Mouse (Mus musculus): ENCODE results near the gene Rpl22. TPM values are rescaled to one million over a fixed set of nuclear protein-coding genes. Genes with fewer than 3 reads are reported as not detected.
A peak's percentile ranks its signal among the peaks of the same experiment; 100 is the strongest.

The Rpl22 gene
- polyA plus RNA-seq, 1 experiment, result 82.6 TPM

DNA sequence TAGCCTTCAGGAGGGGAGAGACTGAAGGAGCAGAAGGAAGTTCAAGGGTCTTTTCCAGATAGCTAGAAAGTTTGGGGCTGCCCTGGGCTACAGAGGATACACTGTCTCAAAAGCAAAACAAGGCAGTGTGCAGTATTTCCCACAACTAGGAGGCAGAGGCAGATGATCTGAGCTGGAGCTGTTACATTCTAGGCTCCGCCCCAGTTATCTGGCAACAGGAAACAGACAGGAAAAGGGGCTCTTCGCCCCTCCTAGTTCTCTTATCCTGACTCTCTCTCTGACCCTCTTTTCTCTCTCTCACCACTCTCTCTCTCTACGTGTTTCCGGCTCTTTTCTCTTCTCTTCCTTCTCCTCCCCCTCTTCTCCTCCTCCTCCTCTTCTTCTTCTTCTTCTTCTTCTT lies 29.6 kb upstream of the Rpl22 start:
- 19% methylated on average over 4 of the region's 4 CpGs for WGBS
- DNase-seq (ENCODE audit: low read depth, low spot score), result no peak

DNA sequence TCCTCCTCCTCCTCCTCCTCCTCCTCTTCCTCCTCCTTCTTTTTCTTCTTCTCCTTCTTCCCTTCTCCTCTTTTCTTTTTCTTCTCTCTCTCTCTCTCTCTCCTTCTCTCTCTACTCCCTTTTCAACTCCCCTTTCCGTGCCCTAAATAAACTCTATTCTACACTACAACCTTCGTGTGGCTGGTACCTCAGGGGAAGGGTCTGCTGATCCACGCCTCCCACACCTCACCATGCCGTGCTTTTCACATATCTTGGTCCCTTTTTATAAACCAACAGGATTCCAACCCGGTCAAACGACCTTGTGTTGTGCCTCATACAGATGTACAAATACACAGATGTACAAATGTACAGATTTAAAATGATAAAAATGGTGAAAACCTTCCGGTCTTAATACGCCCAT lies 29.2 kb upstream of the Rpl22 start:
- WGBS, result 4% methylated on average over 8 of the region's 8 CpGs
- DNase-seq (ENCODE audit: low read depth, low spot score), result no peak

DNA sequence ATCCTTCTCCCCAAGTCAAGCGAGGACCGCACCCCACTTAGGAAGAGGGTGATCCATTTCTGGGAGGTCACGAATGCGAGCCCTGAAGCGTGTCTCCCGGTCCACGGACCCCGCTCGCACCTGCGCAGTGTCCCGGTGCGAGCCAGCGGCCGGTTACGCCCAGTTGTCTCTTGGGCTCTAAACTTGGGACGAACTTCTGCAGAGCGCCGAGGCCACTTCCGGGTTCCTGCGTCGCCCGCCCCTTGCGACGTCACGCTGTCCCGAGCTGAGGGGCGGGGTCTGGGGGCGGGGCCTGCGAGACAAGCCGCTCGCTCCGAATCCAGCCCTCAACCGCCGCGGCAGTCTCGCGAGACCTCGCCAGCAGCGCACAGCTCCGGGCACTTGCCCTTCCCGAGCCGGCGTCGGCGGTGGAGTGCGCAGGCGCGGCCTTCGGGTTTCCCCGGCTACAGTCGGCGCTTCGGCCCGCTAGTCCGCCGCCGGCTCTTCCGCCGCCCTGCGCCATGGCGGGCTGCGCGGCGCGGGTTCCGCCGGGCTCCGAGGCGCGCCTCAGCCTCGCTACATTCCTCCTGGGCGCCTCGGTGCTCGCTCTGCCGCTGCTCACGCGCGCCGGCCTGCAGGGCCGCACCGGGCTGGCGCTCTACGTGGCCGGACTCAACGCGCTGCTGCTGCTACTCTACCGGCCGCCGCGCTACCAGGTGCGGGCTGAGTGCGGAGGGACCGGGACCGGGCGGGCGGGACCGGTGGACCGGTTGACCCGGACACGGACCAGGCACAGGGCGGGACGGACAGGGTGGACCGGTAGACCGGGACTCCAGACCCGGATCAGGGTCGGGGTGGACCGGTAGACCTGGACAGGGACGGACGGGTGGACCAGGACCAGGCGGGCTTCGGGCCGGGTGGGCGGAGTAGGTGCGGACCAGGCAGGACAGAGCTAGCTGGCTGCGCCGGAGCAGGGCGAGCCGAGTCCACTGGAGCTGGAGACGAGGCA lies 28.4 kb upstream of the Rpl22 start, which contains the start of gene Icmt:
Gene Icmt (plus strand): TSS at position 354 of the 988 bp plus-strand sequence.
- DNase-seq (ENCODE audit: low read depth, low spot score), result peak; percentile 89
- under 1% methylated on average over 119 of the region's 119 CpGs for WGBS

DNA sequence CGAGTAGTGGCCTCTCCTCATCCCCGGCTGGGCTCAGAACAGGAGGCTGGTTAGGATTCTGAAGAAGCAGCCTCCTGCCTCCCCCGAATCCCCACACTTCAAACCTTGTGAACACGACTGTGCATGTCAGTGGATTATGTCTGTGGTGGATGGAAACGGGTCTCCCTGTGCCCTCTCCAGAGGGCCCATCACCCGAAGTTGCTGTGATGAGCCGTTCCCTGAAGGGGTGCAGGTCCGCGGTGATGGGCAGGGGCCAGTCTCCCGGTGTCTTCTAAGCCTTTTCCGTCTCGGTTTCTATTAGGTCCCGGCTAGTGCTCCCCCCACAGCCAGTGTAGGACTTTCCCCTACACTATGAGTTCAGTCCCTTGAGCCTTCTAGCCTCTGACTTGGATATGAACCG lies 26.7 kb upstream of the Rpl22 start:
- no peak for DNase-seq (ENCODE audit: low read depth, low spot score)
- WGBS, result 92% methylated on average over 14 of the region's 14 CpGs

DNA sequence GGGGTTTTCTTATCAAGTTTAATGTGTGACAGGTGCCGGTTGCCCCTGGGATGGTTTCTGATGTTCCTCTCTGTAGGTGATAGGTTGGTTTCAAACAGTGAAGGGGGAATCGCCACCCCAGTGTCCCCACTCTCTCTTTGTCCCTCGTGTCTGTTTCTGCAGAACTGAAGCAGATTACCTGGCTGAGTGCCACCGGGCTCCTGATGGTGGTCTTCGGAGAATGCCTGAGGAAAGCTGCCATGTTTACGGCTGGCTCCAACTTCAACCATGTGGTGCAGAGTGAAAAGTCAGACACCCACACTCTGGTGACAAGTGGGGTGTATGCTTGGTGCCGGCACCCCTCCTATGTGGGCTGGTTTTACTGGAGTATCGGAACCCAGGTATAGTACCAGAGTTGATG lies 25.2 kb upstream of the Rpl22 start:
- WGBS, result 90% methylated on average over 8 of the region's 8 CpGs
- DNase-seq (ENCODE audit: low read depth, low spot score), result no peak

DNA sequence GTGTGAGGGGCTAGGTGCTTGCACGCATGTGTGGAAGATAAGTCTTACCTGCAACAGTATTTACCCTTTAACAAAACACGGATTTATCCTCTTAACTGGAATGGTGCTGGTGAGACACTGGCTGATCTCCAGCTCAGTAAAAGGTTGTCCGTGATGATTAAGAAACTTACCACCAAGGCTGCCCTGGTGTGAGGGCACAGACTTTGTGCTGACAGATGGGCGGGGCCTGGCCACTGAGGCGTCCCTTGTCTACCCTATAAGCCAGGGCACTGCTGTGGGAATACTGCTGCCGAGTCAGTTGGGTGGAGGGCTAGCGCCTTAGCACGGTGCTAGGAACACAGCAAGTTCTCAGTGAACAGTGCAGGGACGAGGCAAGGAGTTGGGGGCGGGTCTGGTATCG lies 23.5 kb upstream of the Rpl22 start:
- no peak for DNase-seq (ENCODE audit: low read depth, low spot score)
- 82% methylated on average over 11 of the region's 11 CpGs for WGBS

DNA sequence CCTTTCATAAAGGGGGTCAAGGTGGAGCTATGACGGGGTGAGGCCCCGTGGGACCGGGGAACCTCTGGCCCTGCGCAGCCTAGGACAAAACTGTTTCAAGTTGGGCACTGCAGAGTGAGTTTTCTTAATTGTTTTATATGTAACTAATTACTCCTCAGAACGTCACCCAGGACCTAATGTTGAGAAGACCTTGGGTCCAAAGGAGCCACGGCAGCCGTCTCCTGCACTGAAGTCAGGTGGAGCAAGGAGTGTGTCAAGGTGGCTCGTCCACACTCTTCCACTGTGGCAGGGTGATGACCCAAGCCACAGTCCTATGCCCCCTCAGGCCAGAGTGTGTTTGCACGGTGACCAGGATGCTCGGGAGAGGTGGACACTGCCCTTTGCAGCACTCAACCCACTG lies 22.4 kb upstream of the Rpl22 start:
- no peak for DNase-seq (ENCODE audit: low read depth, low spot score)

DNA sequence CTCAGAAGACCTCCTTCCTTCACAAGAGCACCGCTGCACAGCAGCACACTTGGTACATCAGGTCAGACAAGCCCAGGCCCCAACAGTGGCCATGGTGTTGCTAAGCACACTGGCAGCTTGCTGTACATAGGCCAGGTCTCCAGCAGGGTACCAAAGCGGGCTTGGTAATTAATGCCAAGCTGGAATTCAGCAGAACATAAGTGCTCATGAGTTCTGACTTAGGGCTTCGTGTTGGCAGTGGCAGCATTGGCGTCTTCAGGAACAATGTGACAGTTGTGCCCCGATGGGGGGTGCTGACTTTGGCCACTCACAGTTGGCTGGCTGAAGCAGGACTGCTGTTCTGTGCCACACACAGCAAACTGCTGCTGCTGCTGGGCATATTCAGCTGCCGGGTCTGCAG lies 20.9 kb upstream of the Rpl22 start:
- 91% methylated on average over 6 of the region's 6 CpGs for WGBS
- no peak for DNase-seq (ENCODE audit: low read depth, low spot score)

More for the DNA sequence above, 22.4 kb upstream of the Rpl22 start:
- 90% methylated on average over 10 of the region's 10 CpGs for WGBS

DNA sequence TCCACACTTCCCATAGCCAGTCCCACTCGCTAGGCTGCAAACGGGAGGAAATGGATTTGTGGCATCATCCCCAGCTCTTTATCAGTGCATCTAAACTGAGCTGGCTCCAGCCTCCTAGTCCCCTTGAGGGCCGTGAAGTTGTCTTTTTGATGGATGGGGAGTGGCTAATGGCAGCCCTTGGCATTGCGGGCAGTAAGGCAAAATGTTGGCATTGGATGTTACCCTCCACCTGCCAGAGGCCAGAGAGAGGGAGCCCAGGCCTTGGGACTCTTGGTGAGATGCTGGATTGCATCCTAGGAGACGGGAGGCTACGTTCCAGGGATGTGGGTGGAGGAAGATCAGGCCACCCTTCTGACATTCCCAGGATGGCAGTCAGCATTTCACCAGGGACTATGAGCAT lies 19.6 kb upstream of the Rpl22 start:
- no peak for DNase-seq (ENCODE audit: low read depth, low spot score)
- WGBS, result 81% methylated on average over 6 of the region's 6 CpGs

DNA sequence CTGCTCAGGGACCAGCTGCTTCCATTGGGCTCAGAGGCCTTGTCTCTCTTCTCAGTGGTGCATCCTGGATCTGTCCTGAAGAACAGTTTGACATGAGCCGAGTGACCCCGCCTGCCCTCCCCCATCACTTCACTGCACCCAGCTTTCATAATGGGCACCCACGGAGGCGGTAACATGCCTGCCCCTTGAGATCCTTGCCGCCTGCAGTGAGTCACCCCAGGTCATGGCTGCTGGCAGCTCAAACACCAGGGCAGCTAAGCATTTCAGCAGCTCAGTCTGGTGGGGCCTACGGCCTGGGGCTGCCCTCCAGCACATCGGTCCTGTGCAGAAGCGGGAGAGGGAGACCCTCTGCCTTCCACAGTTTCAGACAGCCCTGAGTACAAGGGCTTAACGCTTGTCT lies 18.0 kb upstream of the Rpl22 start:
- DNase-seq (ENCODE audit: low read depth, low spot score), result no peak
- WGBS, result 89% methylated on average over 9 of the region's 9 CpGs

DNA sequence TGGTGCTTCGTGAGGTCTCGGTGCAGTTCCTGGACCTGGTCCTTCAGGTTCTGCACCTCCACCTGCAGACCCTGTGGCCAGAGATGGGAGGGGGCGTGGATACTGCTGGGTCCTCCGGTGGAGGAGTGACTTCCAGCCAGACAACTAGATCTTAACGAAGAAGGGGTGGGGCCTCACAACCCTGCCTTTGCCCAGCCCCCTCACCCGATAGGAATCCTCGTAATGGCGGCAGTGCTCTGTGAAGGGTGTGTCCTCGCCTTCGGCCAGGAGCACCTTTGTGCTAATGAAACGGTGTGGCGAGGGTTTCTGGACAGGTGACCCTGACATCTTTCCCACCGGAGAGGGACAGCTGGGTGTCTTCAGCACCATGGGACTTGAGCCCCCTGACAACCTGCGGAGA lies 13.4 kb upstream of the Rpl22 start:
- 4% methylated on average over 14 of the region's 14 CpGs for WGBS

DNA sequence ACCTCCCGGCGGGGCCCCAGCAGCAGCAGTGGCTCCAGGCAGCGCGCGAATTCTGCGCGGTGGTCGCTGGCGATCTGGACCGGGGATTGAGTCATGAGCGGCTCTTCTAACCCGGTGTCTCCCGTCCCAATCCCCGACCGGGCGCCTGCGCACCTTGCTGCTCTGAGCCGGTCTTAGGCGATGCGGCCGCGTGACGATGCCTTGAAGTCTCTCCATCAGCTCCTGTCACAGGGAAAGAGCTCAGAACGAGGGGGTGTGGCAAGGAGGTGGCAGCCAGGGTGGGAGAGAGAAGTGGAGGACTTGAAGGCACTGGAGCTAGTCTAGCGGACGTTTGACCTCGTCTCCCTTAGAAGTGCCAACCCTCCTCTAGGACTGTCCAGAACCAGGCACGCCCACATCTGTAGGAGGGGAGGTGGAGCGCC lies 12.3 kb upstream of the Rpl22 start:
- 1% methylated on average over 29 of the region's 29 CpGs for WGBS
- DNase-seq (ENCODE audit: low read depth, low spot score), result no peak

More for the DNA sequence above, 13.4 kb upstream of the Rpl22 start:
- no peak for DNase-seq (ENCODE audit: low read depth, low spot score)

DNA sequence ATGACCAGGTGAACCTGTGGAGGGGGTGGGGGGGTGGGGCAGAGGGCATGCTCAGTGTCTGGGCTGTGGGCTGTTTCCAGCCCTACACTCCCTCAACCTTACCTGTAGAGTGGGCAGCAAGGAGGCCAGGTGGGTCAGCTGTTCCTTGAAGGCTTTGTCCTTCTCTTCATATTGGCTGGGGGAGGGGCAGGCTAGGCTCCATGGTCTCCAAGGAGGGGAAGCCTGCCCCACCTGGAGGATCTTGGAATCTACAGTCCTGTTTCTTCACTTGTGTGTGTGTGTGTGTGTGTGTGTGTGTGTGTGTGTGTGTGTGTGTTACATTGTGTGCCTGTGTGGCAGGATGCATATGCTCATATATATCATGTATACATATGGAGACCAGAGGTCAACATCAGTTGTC lies 11.6 kb upstream of the Rpl22 start:
- no peak for DNase-seq (ENCODE audit: low read depth, low spot score)

DNA sequence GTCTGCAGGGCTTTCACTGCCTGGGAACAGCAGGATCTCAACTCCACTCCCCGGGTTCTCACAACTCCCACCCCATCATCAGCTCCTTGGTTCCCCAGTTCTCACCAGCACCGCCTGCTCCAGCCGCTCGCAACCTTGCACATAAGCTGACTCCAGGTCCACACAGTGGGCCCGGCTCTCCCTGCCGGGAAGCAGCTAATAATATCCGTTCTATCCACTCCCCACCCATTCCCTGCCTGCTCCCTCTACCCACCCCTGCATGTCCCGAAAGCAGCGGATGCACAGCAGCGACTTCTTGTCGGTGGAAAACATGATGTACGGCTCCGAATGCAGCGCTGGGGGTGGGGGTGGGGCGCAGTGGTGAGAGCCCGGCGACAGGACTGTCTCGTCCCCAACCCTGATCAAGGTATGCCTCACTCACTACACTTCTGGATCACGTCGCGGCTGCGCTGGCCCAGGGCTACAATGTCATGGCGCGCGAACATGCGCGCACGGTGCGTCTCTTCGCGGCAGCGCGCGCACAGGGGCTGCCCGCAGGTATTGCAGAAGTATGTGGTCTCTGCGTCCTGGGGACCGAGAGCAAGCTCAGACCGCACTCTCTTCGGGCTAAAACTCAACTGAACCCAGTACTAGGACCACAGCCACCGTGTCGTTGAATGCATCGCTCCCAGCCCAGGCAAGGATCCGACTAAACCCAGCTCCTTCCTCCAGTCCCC lies 9.9 kb upstream of the Rpl22 start:
- 5% methylated on average over 43 of the region's 43 CpGs for WGBS
- DNase-seq (ENCODE audit: low read depth, low spot score), result no peak

DNA sequence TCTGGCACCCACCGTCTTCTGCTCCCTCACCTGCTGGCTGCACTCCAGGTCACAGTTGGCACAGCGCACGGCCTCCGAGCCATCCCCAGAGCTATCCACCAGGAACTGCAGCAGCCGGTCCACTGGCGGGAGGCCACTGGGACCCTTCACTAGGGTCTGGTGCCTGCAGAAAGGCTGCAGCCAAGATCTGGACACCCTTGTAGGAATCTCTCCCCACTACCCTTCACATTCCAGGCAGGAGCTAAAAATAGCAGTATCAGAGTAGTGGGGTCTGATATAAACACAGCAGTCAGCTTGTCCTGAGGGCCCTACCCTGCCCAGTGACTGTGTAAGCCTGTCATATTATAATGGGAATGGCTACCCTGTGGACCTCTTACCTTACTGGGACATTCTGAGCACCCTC lies 7.9 kb upstream of the Rpl22 start:
- WGBS, result 68% methylated on average over 6 of the region's 6 CpGs
- no peak for DNase-seq (ENCODE audit: low read depth, low spot score)

DNA sequence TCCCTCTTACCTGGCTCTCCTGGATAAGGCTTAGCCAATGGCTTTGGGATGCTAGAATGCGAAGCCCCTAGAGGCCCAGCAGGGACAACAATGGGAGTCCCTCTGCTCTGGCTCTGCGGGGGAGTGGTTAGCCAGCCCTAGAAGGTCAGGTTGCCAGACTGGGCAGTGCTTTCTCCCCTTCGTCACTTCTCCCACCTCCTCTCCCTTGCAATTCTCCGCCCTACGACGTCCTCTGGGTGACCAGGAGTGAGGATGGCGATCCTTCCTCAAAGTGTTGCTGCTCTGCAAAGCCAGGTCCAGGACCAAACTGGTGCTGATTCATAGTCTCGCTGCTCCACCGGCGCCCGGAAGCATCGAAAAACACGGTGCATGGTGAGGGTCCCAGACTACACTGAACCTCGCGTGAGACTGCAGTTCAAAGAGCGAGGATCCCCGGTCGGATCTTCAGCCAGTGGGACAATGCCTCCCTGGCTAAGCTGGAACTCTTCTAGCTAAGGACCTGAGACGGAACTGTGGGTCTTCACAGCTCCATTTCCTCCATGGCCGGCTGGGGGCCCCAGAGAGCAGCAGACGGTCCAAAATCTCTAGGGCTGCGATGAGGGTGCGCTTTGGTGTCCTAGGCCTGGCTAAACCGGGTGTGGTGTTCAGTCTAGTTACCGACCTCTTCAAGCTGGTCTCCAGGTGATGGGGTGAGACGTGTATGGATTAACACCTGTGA lies 6.9 kb upstream of the Rpl22 start, which contains the start of gene Rnf207:
Gene Rnf207 (minus strand): TSS at position 477 of the 718 bp plus-strand sequence.
- 2% methylated on average over 26 of the region's 26 CpGs for WGBS
- no peak for DNase-seq (ENCODE audit: low read depth, low spot score)

DNA sequence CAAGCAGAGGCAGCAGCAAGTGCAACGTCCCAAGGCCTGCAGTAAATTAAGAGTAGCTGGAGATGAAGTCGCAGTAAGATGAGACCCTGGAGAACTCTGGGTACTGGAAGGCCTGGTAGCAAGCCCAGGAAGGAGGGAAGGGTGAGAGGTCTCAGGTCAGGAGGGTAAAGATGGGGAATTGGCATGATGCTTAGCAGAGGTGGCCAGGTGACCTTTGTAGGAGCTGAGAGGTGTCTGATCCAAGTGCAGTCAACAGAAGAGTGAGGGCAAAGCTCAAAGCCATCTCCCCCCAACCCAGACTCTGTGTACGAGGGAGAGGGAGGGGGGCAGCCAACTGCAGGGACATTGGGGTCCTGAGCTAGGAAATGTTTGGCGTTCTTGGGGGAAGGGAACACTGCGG lies 4.1 kb upstream of the Rpl22 start:
- 53% methylated on average over 5 of the region's 5 CpGs for WGBS
- DNase-seq (ENCODE audit: low read depth, low spot score), result no peak

DNA sequence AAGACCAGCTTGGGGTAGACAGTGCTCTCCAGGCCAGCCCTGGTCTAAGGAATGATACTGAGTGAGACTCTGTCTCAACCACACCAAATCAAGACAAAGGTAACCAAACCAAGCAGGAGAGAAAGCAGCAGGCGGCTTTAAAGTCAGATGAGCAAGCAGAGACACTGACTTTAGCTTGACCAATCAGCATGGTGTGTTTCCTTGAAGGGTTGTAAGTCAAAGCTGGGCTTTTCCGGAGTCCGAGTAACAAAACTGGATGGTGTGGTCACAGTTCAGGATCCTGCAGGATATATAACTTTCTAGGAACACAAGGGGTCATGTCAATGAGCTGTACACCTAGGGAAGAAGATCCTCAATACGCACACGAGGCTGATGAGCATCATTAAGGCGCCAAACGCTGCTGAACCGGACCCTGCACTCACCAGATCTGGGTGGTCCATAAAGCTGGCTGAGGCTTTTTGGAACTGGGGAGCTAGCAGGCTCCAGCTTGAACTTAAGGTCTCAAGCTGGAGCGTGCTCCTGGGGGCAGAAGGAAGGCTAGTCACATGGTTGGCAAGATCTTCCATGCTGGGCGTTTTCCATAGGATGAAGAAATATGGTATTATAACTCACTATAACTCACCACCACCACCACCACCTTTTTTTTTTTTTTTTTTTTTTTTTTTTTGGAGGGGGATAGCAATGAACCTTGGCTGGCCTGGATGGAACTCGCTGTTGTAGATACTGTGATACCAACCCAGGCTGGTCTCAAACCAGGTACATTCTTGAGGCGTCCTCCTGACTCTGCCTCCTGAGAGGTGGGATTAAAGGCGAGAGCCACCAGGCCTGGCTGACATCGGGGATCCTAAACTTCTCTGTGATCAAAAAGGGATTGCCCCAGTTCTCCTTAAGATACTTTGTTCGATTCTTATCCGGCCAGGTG lies 640 bp upstream of the Rpl22 start:
- WGBS, result 48% methylated on average over 16 of the region's 16 CpGs
- DNase-seq (ENCODE audit: low read depth, low spot score), result no peak

DNA sequence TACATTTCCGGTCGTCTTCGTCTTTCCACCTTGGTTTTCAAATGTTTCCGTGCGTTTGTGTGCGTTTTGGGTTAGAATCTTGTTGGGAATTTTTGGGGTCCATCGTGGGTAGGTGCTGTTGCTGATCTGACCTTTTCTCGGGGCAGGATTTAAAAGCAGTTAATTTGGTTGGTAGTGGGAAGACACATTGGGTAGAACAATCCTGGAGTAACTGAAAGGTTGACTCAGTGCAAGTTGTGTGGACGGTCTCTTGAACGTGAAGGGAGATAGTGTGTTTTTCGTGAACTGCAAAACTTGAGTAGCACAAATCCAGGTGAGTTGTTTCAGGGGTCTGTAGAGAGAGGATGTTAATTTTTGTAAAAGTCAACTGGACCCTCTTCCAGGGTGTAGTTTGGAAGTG lies 1.0 kb downstream of the Rpl22 start:
- WGBS, result 1% methylated on average over 11 of the region's 11 CpGs
- no peak for DNase-seq (ENCODE audit: low read depth, low spot score)

Measured in large intestine, adult 2 months (tissue).